Mouse (Mus musculus): ENCODE data around the gene Rnf207. TPM values are rescaled to one million over a fixed set of nuclear protein-coding genes. Genes with fewer than 3 reads are reported as not detected.
A peak's percentile ranks its signal among the peaks of the same experiment; 100 is the strongest.

Gene Rnf207
- total RNA-seq, 4 experiments from 2014 or later: 11.3 to 16.5 (median 13.8) TPM

GRCm38 (mm10) chr4:152332952-152333351 is 14.2 kb upstream of the Rnf207 start:
- DNase-seq (ENCODE audit: low spot score in 2 of 2): peak in 1 of 2 experiments; percentile 62

DNA sequence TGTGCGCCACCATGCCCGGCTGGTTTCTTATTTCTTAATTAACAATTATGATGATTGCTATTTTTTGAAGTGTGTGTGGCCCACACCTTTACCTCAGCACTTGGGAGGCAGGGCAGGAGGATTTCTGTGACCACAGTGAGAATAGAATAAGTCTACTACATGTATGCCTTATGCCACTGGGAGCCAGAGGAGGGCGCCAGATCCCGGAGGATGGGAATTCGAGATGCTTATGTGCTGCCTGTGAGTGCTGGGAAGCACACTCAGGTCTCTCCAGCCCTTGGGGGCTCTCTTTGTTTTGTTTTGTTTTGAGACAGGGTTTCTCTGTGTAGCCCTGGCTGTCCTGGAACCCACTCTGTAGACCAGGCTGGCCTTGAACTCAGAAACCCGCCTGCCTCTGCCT is 9.9 kb upstream of the Rnf207 start:
- no peak for DNase-seq (ENCODE audit: low spot score in 2 of 2)

GRCm38 (mm10) chr4:152326543-152326942 is 7.8 kb upstream of the Rnf207 start:
- DNase-seq (ENCODE audit: low spot score in 2 of 2): no peak

DNA sequence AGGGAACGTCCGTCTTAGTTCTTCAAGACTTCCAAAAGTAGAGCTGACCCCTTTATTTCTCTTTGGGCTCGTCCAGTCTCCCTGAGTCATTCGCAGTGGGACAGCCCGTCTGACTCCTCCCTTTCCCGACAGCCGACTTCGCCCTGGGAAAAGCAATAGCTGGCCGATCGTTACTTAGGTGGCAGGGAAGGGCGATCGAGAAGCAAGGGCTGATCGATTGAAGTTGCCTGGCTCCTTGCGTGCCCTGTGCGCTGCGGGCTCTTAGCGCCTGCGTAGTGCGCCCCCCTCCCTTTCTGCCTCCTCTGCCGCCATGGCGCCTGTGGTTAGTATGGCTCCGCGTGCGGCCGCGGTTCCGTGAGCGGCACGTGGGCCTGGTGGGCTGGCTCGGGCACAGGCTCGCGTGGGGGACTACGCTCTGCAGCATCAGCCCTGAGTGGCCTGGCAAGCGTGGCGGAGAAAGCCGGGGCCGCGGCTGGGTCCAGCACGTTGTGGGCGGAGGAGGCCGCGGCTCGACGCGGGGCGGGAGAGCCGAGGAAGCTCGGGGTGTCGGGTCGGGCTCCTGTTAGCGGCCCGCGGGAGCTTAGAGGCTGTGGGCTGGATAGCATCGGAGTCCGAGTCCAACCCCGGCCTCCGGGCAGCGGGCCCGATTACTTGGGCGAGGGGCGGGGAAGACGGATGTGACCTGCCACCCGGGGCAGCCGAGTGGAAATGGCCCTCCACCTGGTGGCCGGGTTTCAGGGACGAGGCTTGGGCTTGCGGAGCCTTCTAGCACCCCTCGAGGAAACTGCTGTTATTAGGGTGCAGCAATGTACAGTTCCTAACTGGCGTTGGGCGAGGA is 7.0 kb upstream of the Rnf207 start, which contains the start of gene Rpl22:
Gene Rpl22 (plus strand): TSS at position 169 of the 838 bp plus-strand sequence.
- peak; percentile 95 to 96 for DNase-seq (ENCODE audit: low spot score in 2 of 2)

DNA sequence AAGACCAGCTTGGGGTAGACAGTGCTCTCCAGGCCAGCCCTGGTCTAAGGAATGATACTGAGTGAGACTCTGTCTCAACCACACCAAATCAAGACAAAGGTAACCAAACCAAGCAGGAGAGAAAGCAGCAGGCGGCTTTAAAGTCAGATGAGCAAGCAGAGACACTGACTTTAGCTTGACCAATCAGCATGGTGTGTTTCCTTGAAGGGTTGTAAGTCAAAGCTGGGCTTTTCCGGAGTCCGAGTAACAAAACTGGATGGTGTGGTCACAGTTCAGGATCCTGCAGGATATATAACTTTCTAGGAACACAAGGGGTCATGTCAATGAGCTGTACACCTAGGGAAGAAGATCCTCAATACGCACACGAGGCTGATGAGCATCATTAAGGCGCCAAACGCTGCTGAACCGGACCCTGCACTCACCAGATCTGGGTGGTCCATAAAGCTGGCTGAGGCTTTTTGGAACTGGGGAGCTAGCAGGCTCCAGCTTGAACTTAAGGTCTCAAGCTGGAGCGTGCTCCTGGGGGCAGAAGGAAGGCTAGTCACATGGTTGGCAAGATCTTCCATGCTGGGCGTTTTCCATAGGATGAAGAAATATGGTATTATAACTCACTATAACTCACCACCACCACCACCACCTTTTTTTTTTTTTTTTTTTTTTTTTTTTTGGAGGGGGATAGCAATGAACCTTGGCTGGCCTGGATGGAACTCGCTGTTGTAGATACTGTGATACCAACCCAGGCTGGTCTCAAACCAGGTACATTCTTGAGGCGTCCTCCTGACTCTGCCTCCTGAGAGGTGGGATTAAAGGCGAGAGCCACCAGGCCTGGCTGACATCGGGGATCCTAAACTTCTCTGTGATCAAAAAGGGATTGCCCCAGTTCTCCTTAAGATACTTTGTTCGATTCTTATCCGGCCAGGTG is 6.1 kb upstream of the Rnf207 start:
- DNase-seq (ENCODE audit: low spot score in 2 of 2): no peak

GRCm38 (mm10) chr4:152321464-152321863 is 2.7 kb upstream of the Rnf207 start:
- DNase-seq (ENCODE audit: low spot score in 2 of 2): no peak

- no peak for DNase-seq (ENCODE audit: low spot score in 2 of 2)
These were observed 1.2 kb downstream of the Rnf207 start for GRCm38 (mm10) chr4:152317631-152318033.

- DNase-seq (ENCODE audit: low spot score in 2 of 2): no peak
These were observed 3.1 kb downstream of the Rnf207 start for GRCm38 (mm10) chr4:152315498-152316213.

DNA sequence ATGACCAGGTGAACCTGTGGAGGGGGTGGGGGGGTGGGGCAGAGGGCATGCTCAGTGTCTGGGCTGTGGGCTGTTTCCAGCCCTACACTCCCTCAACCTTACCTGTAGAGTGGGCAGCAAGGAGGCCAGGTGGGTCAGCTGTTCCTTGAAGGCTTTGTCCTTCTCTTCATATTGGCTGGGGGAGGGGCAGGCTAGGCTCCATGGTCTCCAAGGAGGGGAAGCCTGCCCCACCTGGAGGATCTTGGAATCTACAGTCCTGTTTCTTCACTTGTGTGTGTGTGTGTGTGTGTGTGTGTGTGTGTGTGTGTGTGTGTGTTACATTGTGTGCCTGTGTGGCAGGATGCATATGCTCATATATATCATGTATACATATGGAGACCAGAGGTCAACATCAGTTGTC is 4.9 kb downstream of the Rnf207 start:
- DNase-seq (ENCODE audit: low spot score in 2 of 2): no peak

- no peak for DNase-seq (ENCODE audit: low spot score in 2 of 2)
These were observed 5.6 kb downstream of the Rnf207 start for GRCm38 (mm10) chr4:152313211-152313632.

DNA sequence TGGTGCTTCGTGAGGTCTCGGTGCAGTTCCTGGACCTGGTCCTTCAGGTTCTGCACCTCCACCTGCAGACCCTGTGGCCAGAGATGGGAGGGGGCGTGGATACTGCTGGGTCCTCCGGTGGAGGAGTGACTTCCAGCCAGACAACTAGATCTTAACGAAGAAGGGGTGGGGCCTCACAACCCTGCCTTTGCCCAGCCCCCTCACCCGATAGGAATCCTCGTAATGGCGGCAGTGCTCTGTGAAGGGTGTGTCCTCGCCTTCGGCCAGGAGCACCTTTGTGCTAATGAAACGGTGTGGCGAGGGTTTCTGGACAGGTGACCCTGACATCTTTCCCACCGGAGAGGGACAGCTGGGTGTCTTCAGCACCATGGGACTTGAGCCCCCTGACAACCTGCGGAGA is 6.6 kb downstream of the Rnf207 start:
- no peak for DNase-seq (ENCODE audit: low spot score in 2 of 2)

DNA sequence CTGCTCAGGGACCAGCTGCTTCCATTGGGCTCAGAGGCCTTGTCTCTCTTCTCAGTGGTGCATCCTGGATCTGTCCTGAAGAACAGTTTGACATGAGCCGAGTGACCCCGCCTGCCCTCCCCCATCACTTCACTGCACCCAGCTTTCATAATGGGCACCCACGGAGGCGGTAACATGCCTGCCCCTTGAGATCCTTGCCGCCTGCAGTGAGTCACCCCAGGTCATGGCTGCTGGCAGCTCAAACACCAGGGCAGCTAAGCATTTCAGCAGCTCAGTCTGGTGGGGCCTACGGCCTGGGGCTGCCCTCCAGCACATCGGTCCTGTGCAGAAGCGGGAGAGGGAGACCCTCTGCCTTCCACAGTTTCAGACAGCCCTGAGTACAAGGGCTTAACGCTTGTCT is 11.3 kb downstream of the Rnf207 start:
- no peak for DNase-seq (ENCODE audit: low spot score in 2 of 2)

DNA sequence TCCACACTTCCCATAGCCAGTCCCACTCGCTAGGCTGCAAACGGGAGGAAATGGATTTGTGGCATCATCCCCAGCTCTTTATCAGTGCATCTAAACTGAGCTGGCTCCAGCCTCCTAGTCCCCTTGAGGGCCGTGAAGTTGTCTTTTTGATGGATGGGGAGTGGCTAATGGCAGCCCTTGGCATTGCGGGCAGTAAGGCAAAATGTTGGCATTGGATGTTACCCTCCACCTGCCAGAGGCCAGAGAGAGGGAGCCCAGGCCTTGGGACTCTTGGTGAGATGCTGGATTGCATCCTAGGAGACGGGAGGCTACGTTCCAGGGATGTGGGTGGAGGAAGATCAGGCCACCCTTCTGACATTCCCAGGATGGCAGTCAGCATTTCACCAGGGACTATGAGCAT is 12.8 kb downstream of the Rnf207 start:
- no peak for DNase-seq (ENCODE audit: low spot score in 2 of 2)

DNA sequence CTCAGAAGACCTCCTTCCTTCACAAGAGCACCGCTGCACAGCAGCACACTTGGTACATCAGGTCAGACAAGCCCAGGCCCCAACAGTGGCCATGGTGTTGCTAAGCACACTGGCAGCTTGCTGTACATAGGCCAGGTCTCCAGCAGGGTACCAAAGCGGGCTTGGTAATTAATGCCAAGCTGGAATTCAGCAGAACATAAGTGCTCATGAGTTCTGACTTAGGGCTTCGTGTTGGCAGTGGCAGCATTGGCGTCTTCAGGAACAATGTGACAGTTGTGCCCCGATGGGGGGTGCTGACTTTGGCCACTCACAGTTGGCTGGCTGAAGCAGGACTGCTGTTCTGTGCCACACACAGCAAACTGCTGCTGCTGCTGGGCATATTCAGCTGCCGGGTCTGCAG is 14.1 kb downstream of the Rnf207 start:
- no peak for DNase-seq (ENCODE audit: low spot score in 2 of 2)

- DNase-seq (ENCODE audit: low spot score in 2 of 2): no peak
These were observed 15.6 kb downstream of the Rnf207 start for GRCm38 (mm10) chr4:152303172-152303571.

DNA sequence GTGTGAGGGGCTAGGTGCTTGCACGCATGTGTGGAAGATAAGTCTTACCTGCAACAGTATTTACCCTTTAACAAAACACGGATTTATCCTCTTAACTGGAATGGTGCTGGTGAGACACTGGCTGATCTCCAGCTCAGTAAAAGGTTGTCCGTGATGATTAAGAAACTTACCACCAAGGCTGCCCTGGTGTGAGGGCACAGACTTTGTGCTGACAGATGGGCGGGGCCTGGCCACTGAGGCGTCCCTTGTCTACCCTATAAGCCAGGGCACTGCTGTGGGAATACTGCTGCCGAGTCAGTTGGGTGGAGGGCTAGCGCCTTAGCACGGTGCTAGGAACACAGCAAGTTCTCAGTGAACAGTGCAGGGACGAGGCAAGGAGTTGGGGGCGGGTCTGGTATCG is 16.8 kb downstream of the Rnf207 start:
- DNase-seq (ENCODE audit: low spot score in 2 of 2): no peak

DNA sequence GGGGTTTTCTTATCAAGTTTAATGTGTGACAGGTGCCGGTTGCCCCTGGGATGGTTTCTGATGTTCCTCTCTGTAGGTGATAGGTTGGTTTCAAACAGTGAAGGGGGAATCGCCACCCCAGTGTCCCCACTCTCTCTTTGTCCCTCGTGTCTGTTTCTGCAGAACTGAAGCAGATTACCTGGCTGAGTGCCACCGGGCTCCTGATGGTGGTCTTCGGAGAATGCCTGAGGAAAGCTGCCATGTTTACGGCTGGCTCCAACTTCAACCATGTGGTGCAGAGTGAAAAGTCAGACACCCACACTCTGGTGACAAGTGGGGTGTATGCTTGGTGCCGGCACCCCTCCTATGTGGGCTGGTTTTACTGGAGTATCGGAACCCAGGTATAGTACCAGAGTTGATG is 18.4 kb downstream of the Rnf207 start:
- no peak for DNase-seq (ENCODE audit: low spot score in 2 of 2)

DNA sequence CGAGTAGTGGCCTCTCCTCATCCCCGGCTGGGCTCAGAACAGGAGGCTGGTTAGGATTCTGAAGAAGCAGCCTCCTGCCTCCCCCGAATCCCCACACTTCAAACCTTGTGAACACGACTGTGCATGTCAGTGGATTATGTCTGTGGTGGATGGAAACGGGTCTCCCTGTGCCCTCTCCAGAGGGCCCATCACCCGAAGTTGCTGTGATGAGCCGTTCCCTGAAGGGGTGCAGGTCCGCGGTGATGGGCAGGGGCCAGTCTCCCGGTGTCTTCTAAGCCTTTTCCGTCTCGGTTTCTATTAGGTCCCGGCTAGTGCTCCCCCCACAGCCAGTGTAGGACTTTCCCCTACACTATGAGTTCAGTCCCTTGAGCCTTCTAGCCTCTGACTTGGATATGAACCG is 20.0 kb downstream of the Rnf207 start:
- DNase-seq (ENCODE audit: low spot score in 2 of 2): no peak

DNA sequence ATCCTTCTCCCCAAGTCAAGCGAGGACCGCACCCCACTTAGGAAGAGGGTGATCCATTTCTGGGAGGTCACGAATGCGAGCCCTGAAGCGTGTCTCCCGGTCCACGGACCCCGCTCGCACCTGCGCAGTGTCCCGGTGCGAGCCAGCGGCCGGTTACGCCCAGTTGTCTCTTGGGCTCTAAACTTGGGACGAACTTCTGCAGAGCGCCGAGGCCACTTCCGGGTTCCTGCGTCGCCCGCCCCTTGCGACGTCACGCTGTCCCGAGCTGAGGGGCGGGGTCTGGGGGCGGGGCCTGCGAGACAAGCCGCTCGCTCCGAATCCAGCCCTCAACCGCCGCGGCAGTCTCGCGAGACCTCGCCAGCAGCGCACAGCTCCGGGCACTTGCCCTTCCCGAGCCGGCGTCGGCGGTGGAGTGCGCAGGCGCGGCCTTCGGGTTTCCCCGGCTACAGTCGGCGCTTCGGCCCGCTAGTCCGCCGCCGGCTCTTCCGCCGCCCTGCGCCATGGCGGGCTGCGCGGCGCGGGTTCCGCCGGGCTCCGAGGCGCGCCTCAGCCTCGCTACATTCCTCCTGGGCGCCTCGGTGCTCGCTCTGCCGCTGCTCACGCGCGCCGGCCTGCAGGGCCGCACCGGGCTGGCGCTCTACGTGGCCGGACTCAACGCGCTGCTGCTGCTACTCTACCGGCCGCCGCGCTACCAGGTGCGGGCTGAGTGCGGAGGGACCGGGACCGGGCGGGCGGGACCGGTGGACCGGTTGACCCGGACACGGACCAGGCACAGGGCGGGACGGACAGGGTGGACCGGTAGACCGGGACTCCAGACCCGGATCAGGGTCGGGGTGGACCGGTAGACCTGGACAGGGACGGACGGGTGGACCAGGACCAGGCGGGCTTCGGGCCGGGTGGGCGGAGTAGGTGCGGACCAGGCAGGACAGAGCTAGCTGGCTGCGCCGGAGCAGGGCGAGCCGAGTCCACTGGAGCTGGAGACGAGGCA is 21.6 kb downstream of the Rnf207 start, which contains the start of gene Icmt:
Gene Icmt (plus strand): TSS at position 354 of the 988 bp plus-strand sequence.
- peak; percentile 97 to 98 for DNase-seq (ENCODE audit: low spot score in 2 of 2)

DNA sequence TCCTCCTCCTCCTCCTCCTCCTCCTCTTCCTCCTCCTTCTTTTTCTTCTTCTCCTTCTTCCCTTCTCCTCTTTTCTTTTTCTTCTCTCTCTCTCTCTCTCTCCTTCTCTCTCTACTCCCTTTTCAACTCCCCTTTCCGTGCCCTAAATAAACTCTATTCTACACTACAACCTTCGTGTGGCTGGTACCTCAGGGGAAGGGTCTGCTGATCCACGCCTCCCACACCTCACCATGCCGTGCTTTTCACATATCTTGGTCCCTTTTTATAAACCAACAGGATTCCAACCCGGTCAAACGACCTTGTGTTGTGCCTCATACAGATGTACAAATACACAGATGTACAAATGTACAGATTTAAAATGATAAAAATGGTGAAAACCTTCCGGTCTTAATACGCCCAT is 22.4 kb downstream of the Rnf207 start:
- DNase-seq (ENCODE audit: low spot score in 2 of 2): no peak

All from layer of hippocampus, adult 8-10 months (tissue).